Mouse (Mus musculus) stomach, embryonic 14.5 days (tissue): Measurements from ENCODE around the gene Sympk. TPM values are rescaled to one million over a fixed set of nuclear protein-coding genes. Genes with fewer than 3 reads are reported as not detected.
A peak's percentile ranks its signal among the peaks of the same experiment; 100 is the strongest.

Experiments
- ATAC-seq: fragments of 200-750 bp; cut with Nextera tagmentation; 2 replicates; pipeline ENCODE4 v1.8.0; 2017; ENCODE audit warnings: low read depth, moderate TSS enrichment; ENCODE audit not compliant: insufficient number of reproducible peaks, insufficient read depth, low FRiP score
- H3K27ac ChIP-seq: fragments of 300-500 bp; sonication (generic); 2 replicates; pipeline ENCODE4 v1.5.1; 2014; ENCODE audit warnings: mild to moderate bottlenecking, low read length, moderate library complexity, mixed read lengths
- H3K27me3 ChIP-seq: fragments of 300-500 bp; sonication (generic); 2 replicates; pipeline ENCODE4 v1.6.1; 2014; ENCODE audit warnings: low read length, control low read depth, mixed read lengths; ENCODE audit not compliant: control insufficient read depth, insufficient read depth
- H3K36me3 ChIP-seq: fragments of 300-500 bp; sonication (generic); 2 replicates; pipeline ENCODE4 v1.6.1; 2014; ENCODE audit warnings: mild to moderate bottlenecking, control low read depth, low read length, moderate library complexity, mixed read lengths; ENCODE audit not compliant: control insufficient read depth, insufficient read depth
- H3K4me1 ChIP-seq: fragments of 300-500 bp; sonication (generic); 2 replicates; pipeline ENCODE4 v1.6.1; 2014; ENCODE audit warnings: low read length, control low read depth, mixed read lengths; ENCODE audit not compliant: control insufficient read depth, insufficient read depth
- H3K4me2 ChIP-seq: fragments of 300-500 bp; sonication (generic); replicated peaks from 2 replicates; pipeline ENCODE4 v1.6.1; 2014; ENCODE audit warnings: low read depth, low read length, control low read depth
- H3K4me3 ChIP-seq: fragments of 300-500 bp; sonication (generic); 2 replicates; pipeline ENCODE4 v1.5.1; 2014; ENCODE audit warnings: low read depth, low read length, control low read depth
- H3K9ac ChIP-seq: fragments of 300-500 bp; sonication (generic); replicated peaks from 2 replicates; pipeline ENCODE4 v1.6.1; 2014; ENCODE audit warnings: low read depth, mild to moderate bottlenecking, control low read depth, low read length, moderate library complexity, mixed read lengths
- H3K9me3 ChIP-seq: fragments of 300-500 bp; sonication (generic); 2 replicates; pipeline ENCODE4 v1.6.1; 2016; ENCODE audit warnings: low read depth, low read length, control low read depth; ENCODE audit not compliant: control insufficient read depth
- WGBS: fragments of 180-500 bp; shearing (Covaris S2); extraction: QIAGEN DNeasy Blood & Tissue Kit; methylation state at CpG from one replicate; pipeline ENCODE4 v1.1.7; 2014; 5-methylcytosine and 5-hydroxymethylcytosine counted together
- polyA plus RNA-seq: library from polyadenylated mRNA; unstranded; fragments of >200 nt; fragmentation: Nextera tagmentation; extraction: Ambion mirVana; gene quantifications from 2 replicates; pipeline ENCODE4 v1.2.1, GENCODE M21; 2014

The Sympk gene
- polyA plus RNA-seq, 1 experiment from 2014 or later, result 21.7 TPM

- peaks cover 21% of the 10 kb centered on the region for H3K36me3 ChIP-seq
- no peaks in the 10 kb centered on the region for H3K27me3 ChIP-seq
- 2% methylated on average over 17 of the region's 17 CpGs for WGBS
- peak overlapping the region; percentile 26 for H3K4me3 ChIP-seq
- peak overlapping the region; percentile 45; the same call in 1 of the 2 replicates for H3K27ac ChIP-seq
- peak overlapping the region; percentile 43 for H3K9ac ChIP-seq
- peaks cover 30% of the 10 kb centered on the region for H3K4me1 ChIP-seq
- H3K9me3 ChIP-seq, result no peaks in the 10 kb centered on the region
- peak; percentile 50; the same call in 1 of the 2 replicates for ATAC-seq
- H3K4me2 ChIP-seq, result peak overlapping the region; percentile 52
Measured at GRCm38 (mm10) chr7:19002848-19003498, 21.2 kb upstream of the Sympk start.

GRCm38 (mm10) chr7:19003902-19004630 is 20.1 kb upstream of the Sympk start, which contains the start of gene Irf2bp1:
TSS of gene Irf2bp1 (plus strand) at chr7:19004044.
- Histone ChIP-seq H3K27ac (peak within 1 kb of the TSS; percentile 98), H3K4me2 (peak within 1 kb of the TSS; percentile 87), H3K36me3 (peaks cover 21% of the 10 kb centered on the region), H3K9ac (peak within 1 kb of the TSS; percentile 88), H3K4me1 (peaks cover 30% of the 10 kb centered on the region), H3K4me3 (peak within 1 kb of the TSS; percentile 88), H3K27me3 (no peaks in the 10 kb centered on the region), H3K9me3 (no peaks in the 10 kb centered on the region)
- ATAC-seq, result peak; percentile 36; the same call in 1 of the 2 replicates
- WGBS, result under 1% methylated on average over 84 of the region's 90 CpGs

- H3K4me1 ChIP-seq, result peaks cover 30% of the 10 kb centered on the region
- H3K27me3 ChIP-seq, result no peaks in the 10 kb centered on the region
- H3K4me3 ChIP-seq, result peak overlapping the region; percentile 88
- H3K27ac ChIP-seq, result peak overlapping the region; percentile 98; the same call in 1 of the 2 replicates
- peaks cover 21% of the 10 kb centered on the region for H3K36me3 ChIP-seq
- H3K9ac ChIP-seq, result peak overlapping the region; percentile 88
- no peak for ATAC-seq
- no peaks in the 10 kb centered on the region for H3K9me3 ChIP-seq
- WGBS, result 4% methylated on average over 34 of the region's 34 CpGs
- peak overlapping the region; percentile 87 for H3K4me2 ChIP-seq
Measured at GRCm38 (mm10) chr7:19004631-19005079, 19.5 kb upstream of the Sympk start.

- Histone ChIP-seq H3K4me3 (peak overlapping the region; percentile 88; the same call in 1 of the 2 replicates), H3K9me3 (no peaks in the 10 kb centered on the region), H3K27ac (no peak overlapping the region), H3K27me3 (no peaks in the 10 kb centered on the region), H3K4me1 (peaks cover 33% of the 10 kb centered on the region), H3K9ac (peak overlapping the region; percentile 88; the same call in 1 of the 2 replicates), H3K4me2 (peak overlapping the region; percentile 87), H3K36me3 (peaks cover 21% of the 10 kb centered on the region)
- no peak for ATAC-seq
- 74% methylated on average over 34 of the region's 34 CpGs for WGBS
Measured at GRCm38 (mm10) chr7:19005417-19006121, 18.6 kb upstream of the Sympk start.

- H3K4me2 ChIP-seq, result peak overlapping the region; percentile 87
- peak overlapping the region; percentile 88; the same call in 1 of the 2 replicates for H3K4me3 ChIP-seq
- 9% methylated on average over 12 of the region's 12 CpGs for WGBS
- no peaks in the 10 kb centered on the region for H3K9me3 ChIP-seq
- H3K4me1 ChIP-seq, result peaks cover 31% of the 10 kb centered on the region
- no peak for ATAC-seq
- H3K27me3 ChIP-seq, result no peaks in the 10 kb centered on the region
- H3K27ac ChIP-seq, result peak overlapping the region; percentile 71; the same call in 1 of the 2 replicates
- peaks cover 21% of the 10 kb centered on the region for H3K36me3 ChIP-seq
- H3K9ac ChIP-seq, result no peak overlapping the region
Measured at GRCm38 (mm10) chr7:19006476-19006875, 17.7 kb upstream of the Sympk start.

- Histone ChIP-seq H3K9me3 (no peaks in the 10 kb centered on the region), H3K4me3 (no peak overlapping the region), H3K27me3 (no peaks in the 10 kb centered on the region), H3K4me1 (peaks cover 34% of the 10 kb centered on the region), H3K27ac (peak overlapping the region; percentile 71; the same call in 1 of the 2 replicates), H3K4me2 (peak overlapping the region; percentile 27), H3K36me3 (peaks cover 21% of the 10 kb centered on the region), H3K9ac (no peak overlapping the region)
- 55% methylated on average over 13 of the region's 13 CpGs for WGBS
- peak; percentile 70 for ATAC-seq
Measured at GRCm38 (mm10) chr7:19007026-19007977, 16.9 kb upstream of the Sympk start.

- no peak overlapping the region for H3K27ac ChIP-seq
- 63% methylated on average over 7 of the region's 7 CpGs for WGBS
- no peaks in the 10 kb centered on the region for H3K27me3 ChIP-seq
- H3K9ac ChIP-seq, result no peak overlapping the region
- peaks cover 17% of the 10 kb centered on the region for H3K36me3 ChIP-seq
- no peak for ATAC-seq
- H3K4me1 ChIP-seq, result peaks cover 28% of the 10 kb centered on the region
- no peaks in the 10 kb centered on the region for H3K9me3 ChIP-seq
- no peak overlapping the region for H3K4me3 ChIP-seq
- H3K4me2 ChIP-seq, result no peak overlapping the region
Measured at GRCm38 (mm10) chr7:19010581-19010980, 13.6 kb upstream of the Sympk start.
